Mouse (Mus musculus): ENCODE data around the gene Kansl2. TPM values are rescaled to one million over a fixed set of nuclear protein-coding genes. Genes with fewer than 3 reads are reported as not detected.

Gene Kansl2
- polyA plus RNA-seq, 1 experiment from 2014 or later = 138 TPM

- Histone ChIP-seq H3K9ac (ENCODE audit: low read length) (no peak overlapping the region), H3K4me1 (replicated peaks; ENCODE audit: control insufficient read depth, insufficient read depth, low read length) (no peaks in the 10 kb centered on the region), H3K27me3 (ENCODE audit: control insufficient read depth, insufficient read depth, low read length) (no peaks in the 10 kb centered on the region), H3K4me3 (ENCODE audit: low read depth, low read length) (no peak overlapping the region), H3K4me2 (ENCODE audit: low read depth, low read length, severe bottlenecking) (no peak overlapping the region), H3K9me3 (ENCODE audit: control insufficient read depth, low read length) (no peaks in the 10 kb centered on the region), H3K27ac (ENCODE audit: low read depth, low read length) (no peak overlapping the region), H3K36me3 (ENCODE audit: control insufficient read depth, insufficient read depth, low read length) (peaks cover 8% of the 10 kb centered on the region; the same call in 1 of the 2 replicates)
- no peak for ATAC-seq (replicated peaks; ENCODE audit: low FRiP score)
- WGBS = 96% methylated on average over 3 of the region's 3 CpGs
- no peak for DNase-seq (ENCODE audit: low spot score)
Measured at GRCm38 (mm10) chr15:98545151-98545550, 11.1 kb upstream of the Kansl2 start.

GRCm38 (mm10) chr15:98543341-98543740, 9.3 kb upstream of the Kansl2 start:
- DNase-seq (ENCODE audit: low spot score) = no peak
- H3K36me3 ChIP-seq (ENCODE audit: control insufficient read depth, insufficient read depth, low read length) = peaks cover 8% of the 10 kb centered on the region; the same call in 1 of the 2 replicates
- H3K4me1 ChIP-seq (replicated peaks; ENCODE audit: control insufficient read depth, insufficient read depth, low read length) = no peaks in the 10 kb centered on the region
- WGBS = 83% methylated on average over 4 of the region's 4 CpGs
- H3K27ac ChIP-seq (ENCODE audit: low read depth, low read length) = no peak overlapping the region
- ATAC-seq (replicated peaks; ENCODE audit: low FRiP score) = no peak
- no peak overlapping the region for H3K9ac ChIP-seq (ENCODE audit: low read length)
- no peaks in the 10 kb centered on the region for H3K9me3 ChIP-seq (ENCODE audit: control insufficient read depth, low read length)
- no peak overlapping the region for H3K4me3 ChIP-seq (ENCODE audit: low read depth, low read length)
- no peaks in the 10 kb centered on the region for H3K27me3 ChIP-seq (ENCODE audit: control insufficient read depth, insufficient read depth, low read length)
- H3K4me2 ChIP-seq (ENCODE audit: low read depth, low read length, severe bottlenecking) = no peak overlapping the region

- H3K27ac ChIP-seq (ENCODE audit: low read depth, low read length) = no peak overlapping the region
- no peak overlapping the region for H3K4me2 ChIP-seq (ENCODE audit: low read depth, low read length, severe bottlenecking)
- 91% methylated on average over 6 of the region's 6 CpGs for WGBS
- H3K9ac ChIP-seq (ENCODE audit: low read length) = no peak overlapping the region
- H3K36me3 ChIP-seq (ENCODE audit: control insufficient read depth, insufficient read depth, low read length) = peaks cover 8% of the 10 kb centered on the region; the same call in 1 of the 2 replicates
- no peaks in the 10 kb centered on the region for H3K4me1 ChIP-seq (replicated peaks; ENCODE audit: control insufficient read depth, insufficient read depth, low read length)
- ATAC-seq (replicated peaks; ENCODE audit: low FRiP score) (no peak), DNase-seq (ENCODE audit: low spot score) (no peak)
- H3K27me3 ChIP-seq (ENCODE audit: control insufficient read depth, insufficient read depth, low read length) = no peaks in the 10 kb centered on the region
- H3K4me3 ChIP-seq (ENCODE audit: low read depth, low read length) = no peak overlapping the region
- no peaks in the 10 kb centered on the region for H3K9me3 ChIP-seq (ENCODE audit: control insufficient read depth, low read length)
Measured at GRCm38 (mm10) chr15:98541064-98541463, 7.0 kb upstream of the Kansl2 start.

GRCm38 (mm10) chr15:98537923-98538322, 3.9 kb upstream of the Kansl2 start:
- 78% methylated on average over 4 of the region's 4 CpGs for WGBS
- no peak overlapping the region for H3K4me2 ChIP-seq (ENCODE audit: low read depth, low read length, severe bottlenecking)
- H3K4me1 ChIP-seq (replicated peaks; ENCODE audit: control insufficient read depth, insufficient read depth, low read length) = no peaks in the 10 kb centered on the region
- H3K27ac ChIP-seq (ENCODE audit: low read depth, low read length) = no peak overlapping the region
- H3K9me3 ChIP-seq (ENCODE audit: control insufficient read depth, low read length) = no peaks in the 10 kb centered on the region
- H3K9ac ChIP-seq (ENCODE audit: low read length) = no peak overlapping the region
- no peaks in the 10 kb centered on the region for H3K27me3 ChIP-seq (ENCODE audit: control insufficient read depth, insufficient read depth, low read length)
- no peak for DNase-seq (ENCODE audit: low spot score)
- no peak overlapping the region for H3K4me3 ChIP-seq (ENCODE audit: low read depth, low read length)
- ATAC-seq (replicated peaks; ENCODE audit: low FRiP score) = no peak
- H3K36me3 ChIP-seq (ENCODE audit: control insufficient read depth, insufficient read depth, low read length) = peaks cover 3% of the 10 kb centered on the region; the same call in 1 of the 2 replicates

- H3K9ac ChIP-seq (ENCODE audit: low read length) = no peak overlapping the region
- H3K27ac ChIP-seq (ENCODE audit: low read depth, low read length) = no peak overlapping the region
- H3K27me3 ChIP-seq (ENCODE audit: control insufficient read depth, insufficient read depth, low read length) = no peaks in the 10 kb centered on the region
- 92% methylated on average over 8 of the region's 8 CpGs for WGBS
- H3K4me1 ChIP-seq (replicated peaks; ENCODE audit: control insufficient read depth, insufficient read depth, low read length) = 0 out of 2 replicates have a peak, but pooled peaks cover 4% of the 10 kb centered on the region
- H3K4me3 ChIP-seq (ENCODE audit: low read depth, low read length) = no peak overlapping the region
- no peaks in the 10 kb centered on the region for H3K9me3 ChIP-seq (ENCODE audit: control insufficient read depth, low read length)
- ATAC-seq (replicated peaks; ENCODE audit: low FRiP score) (no peak), DNase-seq (ENCODE audit: low spot score) (no peak)
- no peaks in the 10 kb centered on the region; the same call in 1 of the 2 replicates for H3K36me3 ChIP-seq (ENCODE audit: control insufficient read depth, insufficient read depth, low read length)
- H3K4me2 ChIP-seq (ENCODE audit: low read depth, low read length, severe bottlenecking) = no peak overlapping the region
Measured at GRCm38 (mm10) chr15:98536828-98537510, 2.9 kb upstream of the Kansl2 start.

- no peaks in the 10 kb centered on the region for H3K9me3 ChIP-seq (ENCODE audit: control insufficient read depth, low read length)
- no peak for ATAC-seq (replicated peaks; ENCODE audit: low FRiP score)
- no peak overlapping the region for H3K4me3 ChIP-seq (ENCODE audit: low read depth, low read length)
- H3K9ac ChIP-seq (ENCODE audit: low read length) = no peak overlapping the region
- peaks cover 3% of the 10 kb centered on the region; the same call in 1 of the 2 replicates for H3K36me3 ChIP-seq (ENCODE audit: control insufficient read depth, insufficient read depth, low read length)
- no peak overlapping the region for H3K4me2 ChIP-seq (ENCODE audit: low read depth, low read length, severe bottlenecking)
- 0 out of 2 replicates have a peak, but pooled peaks cover 4% of the 10 kb centered on the region for H3K4me1 ChIP-seq (replicated peaks; ENCODE audit: control insufficient read depth, insufficient read depth, low read length)
- WGBS = 95% methylated on average over 4 of the region's 4 CpGs
- H3K27me3 ChIP-seq (ENCODE audit: control insufficient read depth, insufficient read depth, low read length) = no peaks in the 10 kb centered on the region
- DNase-seq (ENCODE audit: low spot score) = no peak
- no peak overlapping the region for H3K27ac ChIP-seq (ENCODE audit: low read depth, low read length)
Measured at GRCm38 (mm10) chr15:98535921-98536320, 1.9 kb upstream of the Kansl2 start.

GRCm38 (mm10) chr15:98533035-98533531, 981 bp downstream of the Kansl2 start:
- Histone ChIP-seq H3K9ac (ENCODE audit: low read length) (peak overlapping the region; percentile 99), H3K4me2 (ENCODE audit: low read depth, low read length, severe bottlenecking) (peak overlapping the region; percentile 82), H3K27me3 (ENCODE audit: control insufficient read depth, insufficient read depth, low read length) (no peaks in the 10 kb centered on the region), H3K4me1 (replicated peaks; ENCODE audit: control insufficient read depth, insufficient read depth, low read length) (0 out of 2 replicates have a peak, but pooled peaks cover 4% of the 10 kb centered on the region), H3K27ac (ENCODE audit: low read depth, low read length) (no peak overlapping the region), H3K36me3 (ENCODE audit: control insufficient read depth, insufficient read depth, low read length) (peaks cover 12% of the 10 kb centered on the region; the same call in 1 of the 2 replicates), H3K4me3 (ENCODE audit: low read depth, low read length) (peak overlapping the region; percentile 79), H3K9me3 (ENCODE audit: control insufficient read depth, low read length) (no peaks in the 10 kb centered on the region)
- WGBS = under 1% methylated on average over 18 of the region's 18 CpGs
- DNase-seq (ENCODE audit: low spot score) (no peak), ATAC-seq (replicated peaks; ENCODE audit: low FRiP score) (no peak)

- WGBS = 46% methylated on average over 5 of the region's 5 CpGs
- H3K9ac ChIP-seq (ENCODE audit: low read length) = peak overlapping the region; percentile 99
Measured at GRCm38 (mm10) chr15:98532281-98532680, 1.8 kb downstream of the Kansl2 start.

More at GRCm38 (mm10) chr15:98532281-98532680, 1.8 kb downstream of the Kansl2 start:
- ATAC-seq (replicated peaks; ENCODE audit: low FRiP score) (no peak), DNase-seq (ENCODE audit: low spot score) (no peak)
- Histone ChIP-seq H3K36me3 (ENCODE audit: control insufficient read depth, insufficient read depth, low read length) (peaks cover 20% of the 10 kb centered on the region; the same call in 1 of the 2 replicates), H3K4me3 (ENCODE audit: low read depth, low read length) (peak overlapping the region; percentile 79), H3K27me3 (ENCODE audit: control insufficient read depth, insufficient read depth, low read length) (no peaks in the 10 kb centered on the region), H3K4me1 (replicated peaks; ENCODE audit: control insufficient read depth, insufficient read depth, low read length) (0 out of 2 replicates have a peak, but pooled peaks cover 4% of the 10 kb centered on the region), H3K4me2 (ENCODE audit: low read depth, low read length, severe bottlenecking) (peak overlapping the region; percentile 82), H3K9me3 (ENCODE audit: control insufficient read depth, low read length) (no peaks in the 10 kb centered on the region), H3K27ac (ENCODE audit: low read depth, low read length) (no peak overlapping the region)
